Mouse (Mus musculus): ENCODE measurements around the gene Bcl2l12. TPM values are rescaled to one million over a fixed set of nuclear protein-coding genes. Genes with fewer than 3 reads are reported as not detected.

Gene Bcl2l12
- total RNA-seq, 1 experiment from 2014 or later, result 17.8 TPM

- ATAC-seq (ENCODE audit: extremely low read depth, insufficient number of reproducible peaks, low FRiP score, poor library complexity, severe bottlenecking), result no peak
These were observed 1.2 kb upstream of the Bcl2l12 start for GRCm38 (mm10) chr7:44999753-45000152.

- ATAC-seq (ENCODE audit: extremely low read depth, insufficient number of reproducible peaks, low FRiP score, poor library complexity, severe bottlenecking), result no peak
These were observed 528 bp downstream of the Bcl2l12 start for GRCm38 (mm10) chr7:44997940-44998428.

DNA sequence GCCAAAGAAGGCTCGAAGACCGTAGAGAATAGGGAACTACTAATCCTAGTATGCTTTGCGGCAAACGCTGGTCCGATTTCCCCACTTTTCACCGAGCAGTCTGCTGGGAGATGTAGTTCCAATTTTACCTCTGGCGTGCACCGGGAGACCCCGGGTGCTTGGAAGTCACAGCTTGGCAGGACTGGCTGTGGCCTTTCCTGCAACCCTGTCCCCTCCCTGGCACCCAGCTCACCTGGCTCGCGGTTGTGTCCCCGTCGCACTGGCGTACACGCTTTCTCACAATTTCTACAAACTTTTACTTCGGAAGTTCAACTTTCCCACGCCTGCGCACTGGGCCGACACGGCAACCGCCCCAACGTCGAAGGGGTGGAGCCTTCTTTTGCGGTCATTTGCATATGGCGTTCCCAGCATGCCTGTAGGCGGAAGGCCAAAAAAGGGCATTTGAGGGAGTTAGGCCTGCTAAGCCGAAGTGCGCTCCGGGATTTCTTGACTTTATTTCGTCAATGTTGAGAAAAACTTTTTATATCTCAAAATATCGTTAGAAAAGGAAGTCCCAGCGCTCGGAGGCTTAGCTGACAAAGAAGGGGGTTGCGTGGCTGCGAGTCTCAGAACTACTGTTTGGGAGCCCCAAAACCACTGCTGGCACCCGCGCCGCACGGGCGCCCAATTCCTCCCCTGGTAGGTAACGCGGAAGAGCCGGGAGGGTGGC, 1.1 kb downstream of the Bcl2l12 start, which contains the start of gene Irf3:
Gene Irf3, plus strand, starts transcription at position 418 of the 709 bp plus-strand sequence.
- peak; percentile 88 for ATAC-seq (ENCODE audit: extremely low read depth, insufficient number of reproducible peaks, low FRiP score, poor library complexity, severe bottlenecking)

- ATAC-seq (ENCODE audit: extremely low read depth, insufficient number of reproducible peaks, low FRiP score, poor library complexity, severe bottlenecking), result no peak
These were observed 1.8 kb downstream of the Bcl2l12 start for GRCm38 (mm10) chr7:44996672-44997071.

GRCm38 (mm10) chr7:44986879-44987718, 11.4 kb downstream of the Bcl2l12 start:
- no peak for ATAC-seq (ENCODE audit: extremely low read depth, insufficient number of reproducible peaks, low FRiP score, poor library complexity, severe bottlenecking)

- peak; percentile 85 for ATAC-seq (ENCODE audit: extremely low read depth, insufficient number of reproducible peaks, low FRiP score, poor library complexity, severe bottlenecking)
These were observed 12.2 kb downstream of the Bcl2l12 start, which contains the start of gene Prmt1 for GRCm38 (mm10) chr7:44986192-44986878. Prmt1 (minus strand) TSS chr7:44986568.

GRCm38 (mm10) chr7:44985595-44986191, 12.8 kb downstream of the Bcl2l12 start:
- no peak for ATAC-seq (ENCODE audit: extremely low read depth, insufficient number of reproducible peaks, low FRiP score, poor library complexity, severe bottlenecking)

GRCm38 (mm10) chr7:44984833-44985164, 13.7 kb downstream of the Bcl2l12 start:
- ATAC-seq (ENCODE audit: extremely low read depth, insufficient number of reproducible peaks, low FRiP score, poor library complexity, severe bottlenecking), result no peak

- no peak for ATAC-seq (ENCODE audit: extremely low read depth, insufficient number of reproducible peaks, low FRiP score, poor library complexity, severe bottlenecking)
These were observed 14.3 kb downstream of the Bcl2l12 start for GRCm38 (mm10) chr7:44983944-44984832.

DNA sequence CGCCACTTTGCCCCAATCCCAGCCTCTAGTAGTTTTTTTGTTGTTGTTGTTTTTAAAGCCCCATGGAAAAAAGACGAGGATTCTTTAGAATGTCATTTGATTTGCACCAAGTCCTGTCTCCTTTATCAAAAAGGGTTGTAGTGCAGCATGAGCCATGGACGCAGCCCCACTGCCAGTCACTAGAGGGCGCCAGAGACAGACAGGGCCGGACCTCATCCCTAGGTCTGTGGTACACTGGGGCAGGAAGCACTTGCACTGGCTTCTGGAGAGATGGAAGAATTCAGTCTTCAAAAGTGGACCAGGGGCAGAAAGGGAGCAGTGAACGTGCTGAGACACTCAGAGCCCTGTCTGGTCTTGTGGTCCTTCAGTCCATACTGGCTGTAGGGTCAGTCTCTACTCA, 15.4 kb downstream of the Bcl2l12 start:
- peak; percentile 31; the same call in 1 of the 2 replicates for ATAC-seq (ENCODE audit: extremely low read depth, insufficient number of reproducible peaks, low FRiP score, poor library complexity, severe bottlenecking)

DNA sequence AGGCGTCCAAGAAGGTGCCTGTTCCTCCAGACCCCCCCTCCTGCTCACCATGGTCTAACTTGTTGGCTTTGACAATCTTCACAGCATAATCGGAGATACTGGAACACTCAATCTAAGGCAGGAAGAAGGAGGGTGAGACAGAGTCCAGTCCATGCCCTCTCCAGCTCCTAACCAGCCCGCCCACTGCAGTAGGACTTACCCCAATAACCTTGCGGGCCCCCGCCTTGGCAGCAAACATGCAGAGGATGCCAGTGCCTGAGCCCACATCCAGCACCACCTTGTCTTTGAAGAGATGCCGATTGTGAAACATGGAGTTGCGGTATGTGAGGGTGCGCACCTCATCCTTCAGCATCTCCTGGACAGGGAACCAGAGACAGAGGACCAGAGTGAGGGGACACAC, 17.0 kb downstream of the Bcl2l12 start:
- no peak for ATAC-seq (ENCODE audit: extremely low read depth, insufficient number of reproducible peaks, low FRiP score, poor library complexity, severe bottlenecking)

DNA sequence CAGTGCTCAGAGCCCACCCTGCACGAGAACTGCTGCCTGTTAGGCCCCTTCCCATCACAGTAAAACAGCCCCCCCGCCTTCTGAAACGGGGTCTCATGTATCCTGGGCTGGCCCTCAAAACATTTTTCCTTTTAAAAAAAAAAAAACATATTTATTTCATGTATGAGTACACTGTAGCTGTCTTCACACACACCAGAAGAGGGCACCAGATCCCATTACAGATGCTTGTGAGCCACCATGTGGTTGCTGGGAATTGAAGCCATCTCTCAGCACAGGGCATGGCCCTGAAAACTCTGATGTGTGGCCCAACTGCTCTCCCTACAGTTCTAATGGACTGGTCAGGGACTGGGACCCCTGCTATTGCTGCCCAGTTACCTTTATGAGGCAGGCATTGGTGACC, 20.2 kb downstream of the Bcl2l12 start:
- no peak for ATAC-seq (ENCODE audit: extremely low read depth, insufficient number of reproducible peaks, low FRiP score, poor library complexity, severe bottlenecking)

GRCm38 (mm10) chr7:44975117-44975419, 23.4 kb downstream of the Bcl2l12 start:
- ATAC-seq (ENCODE audit: extremely low read depth, insufficient number of reproducible peaks, low FRiP score, poor library complexity, severe bottlenecking), result no peak

DNA sequence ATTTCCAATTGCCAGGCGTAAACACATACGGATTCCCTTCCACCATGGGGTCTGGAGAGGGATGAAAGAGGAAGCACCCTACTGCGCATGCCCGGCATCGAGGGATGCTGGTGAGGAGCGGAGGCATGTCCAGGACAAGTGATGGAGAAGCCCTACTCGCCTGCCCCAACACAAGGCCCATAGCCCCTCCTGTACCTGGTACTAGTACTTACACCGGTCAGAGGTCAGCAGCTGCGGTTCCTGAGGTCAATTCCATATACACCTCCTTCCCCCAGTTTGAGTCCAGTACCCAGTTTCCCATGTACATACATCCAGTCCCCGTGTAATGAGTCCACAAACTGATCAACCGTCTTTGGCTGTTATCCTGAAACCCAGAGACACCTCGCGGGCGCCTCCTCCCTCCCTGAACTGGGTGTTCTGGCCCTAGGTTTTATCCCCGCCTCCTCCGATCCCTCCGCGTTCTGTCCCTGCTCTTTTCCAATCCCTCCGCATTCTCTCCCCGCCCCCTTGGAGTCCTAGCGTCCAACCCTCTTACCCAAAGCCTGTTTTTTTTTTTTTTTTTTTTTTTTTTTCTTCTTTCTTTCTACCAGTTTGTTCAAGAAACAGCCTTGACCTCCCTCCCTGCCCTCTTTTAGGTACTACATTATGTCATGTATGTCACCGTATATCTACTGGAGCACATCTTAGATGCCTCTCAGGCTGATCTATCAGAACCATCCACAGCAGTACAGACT, 24.0 kb downstream of the Bcl2l12 start, which contains the start of gene Cpt1c:
Gene Cpt1c, minus strand, starts transcription at position 469 of the 734 bp plus-strand sequence.
- no peak for ATAC-seq (ENCODE audit: extremely low read depth, insufficient number of reproducible peaks, low FRiP score, poor library complexity, severe bottlenecking)

DNA sequence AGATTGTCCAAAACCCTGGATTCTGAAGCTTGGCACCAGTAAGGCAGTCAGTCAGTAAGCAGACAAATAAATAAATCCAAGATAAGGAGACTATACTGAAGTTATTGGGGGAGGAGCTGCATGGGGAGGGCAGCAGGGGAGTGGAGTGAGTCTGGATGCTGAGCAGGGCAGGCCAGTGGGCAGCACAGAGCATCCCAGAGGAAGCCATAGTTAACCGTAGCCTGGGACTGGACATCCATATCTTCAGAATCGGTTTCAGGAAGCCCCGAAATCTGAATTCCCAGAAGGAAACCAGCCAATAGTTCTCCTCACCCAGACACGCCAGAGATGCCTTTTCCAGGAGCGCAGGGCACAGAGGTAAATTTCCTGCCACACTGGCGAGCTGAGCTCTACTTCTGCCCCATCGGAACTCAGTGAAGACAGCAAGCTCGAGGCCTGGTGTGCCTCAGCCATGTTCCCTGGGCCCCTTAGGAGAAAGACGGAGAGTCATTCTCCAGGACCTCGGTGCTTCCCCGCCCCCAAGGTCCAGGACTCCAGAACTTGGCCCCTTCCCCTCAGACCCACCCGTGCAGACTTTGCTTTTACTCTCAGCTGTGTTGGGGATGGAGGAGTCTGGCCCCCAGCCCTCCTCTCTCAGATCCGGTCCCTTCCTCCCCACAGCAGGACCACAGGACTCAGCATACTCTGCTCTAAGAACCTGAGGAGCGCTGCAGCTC, 24.9 kb downstream of the Bcl2l12 start:
- ATAC-seq (ENCODE audit: extremely low read depth, insufficient number of reproducible peaks, low FRiP score, poor library complexity, severe bottlenecking), result no peak

DNA sequence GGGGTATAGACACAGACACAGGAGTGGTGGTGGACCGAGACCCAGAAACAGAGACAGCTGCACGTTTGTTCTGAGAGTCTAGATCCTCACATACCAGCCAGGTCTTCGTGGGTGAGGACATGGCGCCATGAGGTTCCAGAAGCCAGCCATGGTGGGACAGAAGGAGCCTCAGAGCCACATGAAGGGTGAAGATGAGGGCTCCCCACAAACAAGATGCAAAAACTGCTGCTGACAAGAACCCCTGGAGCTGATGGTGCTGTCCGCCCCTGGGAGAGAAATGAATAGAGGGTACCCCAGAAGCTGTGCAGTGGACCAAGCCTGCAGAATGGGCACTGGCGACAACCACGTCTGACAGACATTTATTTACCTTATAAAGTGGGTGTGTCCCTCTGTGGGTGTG, 27.4 kb downstream of the Bcl2l12 start:
- no peak for ATAC-seq (ENCODE audit: extremely low read depth, insufficient number of reproducible peaks, low FRiP score, poor library complexity, severe bottlenecking)

DNA sequence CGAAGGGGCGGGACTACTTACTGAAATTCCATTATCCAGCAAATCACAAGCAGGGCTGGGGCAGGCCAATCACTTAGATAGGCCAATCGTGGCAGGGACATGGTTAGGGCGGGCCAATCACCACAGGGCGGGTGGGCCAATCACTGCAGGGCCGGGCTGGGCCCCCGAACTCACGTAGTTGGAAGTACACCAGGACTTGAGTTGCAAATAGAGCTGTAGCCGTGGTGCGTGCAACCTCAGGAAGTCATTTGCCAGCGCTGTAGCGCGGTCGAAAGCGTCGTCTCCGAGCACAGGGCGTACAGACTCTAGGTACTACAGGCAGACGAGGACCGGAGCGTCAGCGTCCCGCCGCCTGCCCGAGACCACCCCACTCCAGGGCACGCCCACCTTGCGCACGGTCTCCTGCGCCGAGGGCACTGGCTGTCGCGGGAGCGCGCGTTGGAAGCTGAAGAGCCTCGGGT, 28.3 kb downstream of the Bcl2l12 start:
- ATAC-seq (ENCODE audit: extremely low read depth, insufficient number of reproducible peaks, low FRiP score, poor library complexity, severe bottlenecking), result peak; percentile 59

Measured in neutrophil, adult 5-6 weeks (primary cell).